Mouse (Mus musculus) NIH3T3 (cell line): ENCODE data around the gene Gfra4.
A peak's percentile ranks its signal among the peaks of the same experiment; 100 is the strongest.
"Not testable (repeated sequence)": the region's sequence is repeated elsewhere in the genome, so short reads cannot be mapped to it uniquely, and the experiment has no call there.

Source experiments
- DNase-seq: peaks from one replicate; pipeline ENCODE4 v3.0.0-alpha.2; 2012; ENCODE audit warnings: low read depth

The Gfra4 gene

DNA sequence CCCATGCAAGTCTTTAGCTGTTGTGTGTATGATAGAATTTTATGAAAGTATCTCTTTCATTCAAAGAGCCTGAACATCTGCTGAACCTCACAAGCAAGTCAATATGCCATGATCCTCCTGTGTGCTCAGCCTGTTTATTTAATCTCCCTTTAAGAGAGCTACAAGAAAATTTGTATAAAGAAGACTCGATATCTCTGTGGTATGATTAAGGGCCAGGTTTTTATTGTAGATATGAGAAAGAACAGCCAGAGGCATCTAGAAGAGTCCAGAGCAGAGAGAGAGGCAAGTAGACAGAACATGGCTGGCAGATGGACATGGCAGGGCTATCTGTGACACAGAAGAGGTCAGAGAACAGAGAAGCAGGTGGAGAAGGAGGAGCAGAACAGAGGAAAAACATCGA, 3.1 kb upstream of the Gfra4 start:
- no peak for DNase-seq

- DNase-seq: peak; percentile 37
Observed at GRCm38 (mm10) chr2:131044989-131045720, 2.3 kb upstream of the Gfra4 start.

DNA sequence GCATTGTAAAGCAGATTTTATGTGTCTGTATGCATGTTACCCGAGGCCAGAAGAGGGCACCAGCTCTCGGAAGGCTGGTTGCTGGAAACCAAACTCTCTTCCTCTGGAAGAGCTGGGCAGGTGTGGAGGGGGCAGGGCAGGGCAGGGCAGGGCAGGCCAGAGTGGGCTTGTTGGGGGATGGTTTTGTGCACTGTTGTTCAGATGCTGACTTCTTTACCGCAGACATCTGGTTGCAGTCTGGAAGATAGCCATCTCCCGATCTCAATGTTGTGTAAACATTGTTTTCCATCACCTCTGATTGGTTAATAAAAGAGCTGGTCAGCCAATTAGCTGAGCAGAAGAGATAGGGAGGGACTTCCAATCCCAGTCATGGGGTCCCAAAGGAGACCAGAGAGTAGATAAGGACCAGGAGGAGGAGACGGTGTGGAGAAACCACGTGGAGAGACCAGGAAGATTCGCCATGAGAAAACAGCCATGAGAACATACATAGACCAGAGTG, 1.5 kb upstream of the Gfra4 start:
- DNase-seq: peak; percentile 42

DNA sequence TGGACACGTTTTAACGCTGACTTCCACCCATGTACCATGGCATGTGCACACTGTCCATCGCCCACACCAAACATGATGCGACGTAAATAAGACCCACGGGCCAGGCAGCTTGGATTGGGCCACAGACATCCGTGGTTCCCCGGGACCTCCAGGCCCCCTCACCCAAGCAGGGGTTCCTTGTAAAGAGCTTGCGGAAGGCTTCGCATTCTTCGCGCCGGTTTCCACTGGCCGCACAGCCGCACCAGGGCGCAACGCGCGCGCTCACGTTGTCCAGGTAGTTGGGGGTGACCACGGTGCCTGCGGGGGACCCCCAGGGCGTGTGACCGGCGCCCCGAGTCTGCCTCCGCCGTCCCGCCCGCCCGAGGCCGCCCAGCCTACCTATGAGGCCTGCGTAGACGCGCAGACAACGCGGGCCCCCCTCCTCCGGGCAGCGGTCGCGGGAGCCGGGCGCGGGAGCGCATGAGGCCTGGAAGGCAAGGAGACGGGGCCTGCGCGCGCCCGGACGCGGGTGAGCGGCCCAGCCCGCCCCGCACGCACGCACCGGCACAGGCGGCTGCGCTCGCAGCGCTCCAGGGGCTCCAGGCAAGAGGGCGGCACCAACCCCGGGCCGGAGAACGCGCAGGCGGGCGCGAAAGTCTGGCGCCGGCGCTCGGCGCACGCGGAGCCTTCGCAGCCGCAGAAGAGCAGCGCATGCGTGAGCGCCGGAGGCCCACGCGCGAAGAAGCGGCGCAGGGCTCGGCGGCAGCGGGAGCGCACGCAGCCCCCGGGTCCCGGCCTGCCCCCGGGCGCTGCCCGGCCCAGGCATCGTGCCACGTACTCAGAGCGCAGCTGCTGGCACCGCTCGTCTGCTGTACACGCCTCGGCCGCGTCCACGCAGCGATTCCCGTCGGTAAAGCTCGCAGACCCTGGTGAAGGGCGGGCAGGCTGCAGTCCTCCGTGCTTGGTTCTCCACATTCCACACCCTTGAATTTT, 1.7 kb downstream of the Gfra4 start:
- no peak for DNase-seq

DNA sequence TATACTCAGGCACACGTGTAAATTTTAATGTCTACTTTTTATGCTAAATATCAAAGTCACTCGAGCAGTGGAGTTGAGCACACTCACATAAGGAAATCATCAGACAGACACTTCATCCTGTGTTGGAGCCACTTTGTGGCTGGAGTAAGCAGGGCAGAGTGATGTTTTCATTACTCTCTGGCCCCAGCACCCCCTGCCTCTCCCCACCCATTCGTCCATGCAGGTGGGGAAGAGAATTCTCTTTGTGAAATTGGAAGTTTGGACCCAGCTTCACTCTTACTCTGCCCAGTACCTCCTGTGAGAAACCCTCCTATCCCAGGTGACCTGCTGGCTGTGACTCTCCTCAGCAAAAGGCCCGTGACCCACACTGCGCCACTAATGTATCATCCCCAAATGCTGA, 4.2 kb downstream of the Gfra4 start:
- DNase-seq: no peak

GRCm38 (mm10) chr2:131038197-131038596, 4.7 kb downstream of the Gfra4 start:
- DNase-seq: no peak

DNA sequence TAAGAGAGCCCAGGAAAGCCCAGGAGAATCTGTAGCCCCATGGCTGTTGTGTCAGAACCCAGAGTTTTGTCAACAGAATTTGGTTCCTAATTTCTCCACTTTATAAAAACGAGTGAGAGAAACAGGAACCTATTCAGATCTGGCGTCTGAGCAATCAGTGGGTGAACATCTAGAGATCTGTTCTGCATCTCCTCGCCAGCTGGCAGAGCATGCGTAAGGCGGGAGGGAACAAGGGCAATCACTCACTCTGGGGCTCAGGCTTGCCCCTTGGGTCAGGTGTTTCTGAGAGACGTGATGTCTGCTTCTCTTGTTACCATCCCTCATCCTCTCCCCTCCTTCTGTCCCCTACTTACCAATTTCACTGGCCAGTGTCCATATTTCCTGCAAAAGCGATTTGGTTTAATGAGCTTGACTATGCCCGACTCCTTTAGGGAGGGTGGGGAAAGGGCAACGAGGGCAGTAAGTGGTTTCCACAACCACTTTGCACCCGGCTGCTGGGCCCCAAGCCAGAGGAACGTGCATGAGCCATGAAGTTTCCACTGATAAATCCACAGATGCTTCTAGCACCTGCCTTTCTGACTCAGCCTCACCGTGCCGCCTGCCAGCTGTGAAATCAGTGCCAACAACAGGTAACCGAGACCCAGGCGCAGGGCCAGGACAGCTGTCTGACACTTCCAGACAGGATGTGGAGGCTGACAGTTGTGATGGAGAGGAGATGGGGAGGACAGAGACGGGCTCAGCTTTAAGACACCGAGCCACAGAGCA, 5.5 kb downstream of the Gfra4 start:
- DNase-seq: peak; percentile 82

DNA sequence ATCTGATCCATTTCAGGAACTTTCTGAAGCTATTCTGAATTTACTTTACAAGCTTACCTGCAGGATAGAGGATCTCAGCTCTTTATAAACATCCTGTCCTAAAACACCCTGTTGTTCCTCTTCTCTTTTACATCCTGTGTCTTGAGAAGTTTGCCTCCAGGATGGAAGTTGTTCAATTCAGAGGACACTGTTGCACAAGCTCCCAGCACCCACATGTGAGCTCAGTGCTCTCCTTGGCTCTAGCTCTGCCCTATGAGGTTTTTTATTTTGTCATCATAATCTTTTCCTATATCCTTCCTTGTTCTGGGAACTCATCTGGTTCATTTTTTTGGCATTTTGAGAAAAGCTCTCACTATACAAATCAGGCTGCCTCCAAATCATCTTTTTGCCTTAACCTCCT, 6.1 kb downstream of the Gfra4 start:
- peak; percentile 45 for DNase-seq

GRCm38 (mm10) chr2:131036343-131036742, 6.5 kb downstream of the Gfra4 start:
- DNase-seq: peak; percentile 38

DNA sequence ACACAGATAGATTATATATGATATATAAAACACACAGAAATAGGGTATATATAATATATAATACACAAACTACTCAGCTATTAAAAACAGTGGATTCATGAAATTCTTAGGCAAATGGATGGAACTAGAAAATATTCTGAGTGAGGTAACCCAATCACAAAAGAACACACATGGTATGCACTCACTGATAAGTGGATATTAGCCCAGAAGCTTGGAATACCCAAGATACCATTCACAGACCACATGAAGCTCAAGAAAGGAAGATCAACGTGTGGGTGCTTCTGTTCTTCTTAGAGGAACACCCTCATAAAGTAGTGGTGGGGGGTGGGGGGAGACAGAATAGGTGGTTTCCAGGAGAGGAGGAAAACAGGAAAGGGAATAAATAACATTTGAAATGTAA, 11.5 kb downstream of the Gfra4 start:
- DNase-seq: not testable (repeated sequence)

DNA sequence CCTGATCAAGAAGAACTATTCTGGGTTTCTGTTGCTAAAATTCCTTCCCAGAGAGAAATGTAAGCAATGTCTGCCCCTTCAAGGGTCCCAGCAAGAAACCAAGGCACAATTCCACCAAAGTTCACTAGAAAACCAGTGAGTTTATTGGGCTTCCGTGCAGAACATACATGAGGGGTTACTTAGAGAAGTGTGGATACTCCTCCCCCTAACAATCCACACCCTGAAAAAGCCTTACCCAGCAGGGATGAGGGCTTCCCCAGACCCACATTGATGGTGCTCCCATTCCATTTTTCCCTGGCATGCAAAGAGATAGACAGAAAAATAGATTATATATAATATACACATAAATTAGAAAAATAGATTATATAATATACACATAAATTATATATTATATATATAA, 11.9 kb downstream of the Gfra4 start:
- no peak for DNase-seq

- DNase-seq: peak; percentile 25
Observed at GRCm38 (mm10) chr2:131030561-131030960, 12.3 kb downstream of the Gfra4 start.

GRCm38 (mm10) chr2:131029065-131029935, 13.6 kb downstream of the Gfra4 start:
- DNase-seq: peak; percentile 85

DNA sequence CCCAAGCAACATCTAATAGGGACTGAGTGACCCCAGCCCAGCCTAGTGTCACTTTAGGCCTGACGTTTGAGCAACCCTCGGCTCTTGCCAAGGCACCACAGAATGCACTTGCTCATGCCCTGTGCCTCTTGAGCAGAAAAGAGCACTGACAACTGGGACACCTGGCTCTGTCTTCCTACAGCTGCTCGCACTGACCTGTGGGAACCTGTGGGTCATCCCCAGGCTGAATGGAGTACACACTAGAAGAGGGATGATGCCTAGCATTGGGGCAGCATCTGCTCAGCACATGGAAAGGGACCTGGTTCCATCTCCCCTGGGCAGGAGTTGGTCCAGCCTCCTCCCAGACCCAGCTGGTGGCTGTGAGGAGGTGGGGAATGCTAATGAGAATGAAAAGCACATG, 15.9 kb downstream of the Gfra4 start:
- no peak for DNase-seq

- DNase-seq: peak; percentile 47
Observed at GRCm38 (mm10) chr2:131025230-131025629, 17.7 kb downstream of the Gfra4 start.

- DNase-seq: no peak
Observed at GRCm38 (mm10) chr2:131010566-131010965, 32.3 kb downstream of the Gfra4 start.

DNA sequence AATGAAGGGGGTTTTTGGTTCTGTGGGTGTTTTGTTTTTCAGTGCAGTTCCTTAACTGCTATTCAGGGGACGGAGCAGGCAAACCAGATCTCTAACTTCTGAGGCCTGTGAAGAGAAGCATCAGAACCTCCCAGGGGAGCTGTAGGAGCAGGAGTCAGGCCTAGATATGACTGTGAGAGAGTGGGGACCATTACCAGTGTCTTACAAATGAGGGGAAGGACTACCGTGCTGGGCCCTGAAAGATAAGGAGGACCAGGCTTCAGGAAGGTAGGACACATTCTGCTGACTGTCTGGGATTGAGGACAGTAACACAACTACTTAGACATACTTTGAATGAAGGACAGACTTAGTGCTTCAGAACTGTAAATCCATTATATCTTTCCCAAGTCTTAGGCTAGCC, 33.8 kb downstream of the Gfra4 start:
- no peak for DNase-seq

DNA sequence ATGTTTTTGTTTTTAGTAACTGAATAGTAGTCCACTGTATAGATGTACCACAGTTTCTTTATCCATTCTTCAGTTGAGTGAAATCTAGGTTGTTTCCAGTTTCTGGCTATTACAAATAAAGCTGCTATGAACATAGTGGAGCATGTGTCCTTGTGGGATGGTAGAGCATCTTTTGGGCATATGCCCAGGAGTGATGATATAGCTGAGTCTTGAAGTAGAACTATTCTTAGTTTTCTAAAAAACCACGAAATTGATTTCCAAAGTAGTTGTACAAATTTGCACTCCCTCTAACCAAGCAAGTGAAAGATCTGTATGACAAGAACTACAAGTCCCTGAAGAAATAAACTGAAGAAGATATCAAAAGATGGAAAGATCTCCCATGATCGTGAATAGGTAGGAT, 50.1 kb downstream of the Gfra4 start:
- DNase-seq: no peak
